Mouse (Mus musculus): ENCODE data around the gene Vwa5b2. TPM values are rescaled to one million over a fixed set of nuclear protein-coding genes. Genes with fewer than 3 reads are reported as not detected.

The Vwa5b2 gene
- total RNA-seq, 4 experiments from 2014 or later: 0.49 to 0.71 (median 0.69) TPM; not detected in 1

Small RNA genes lying within 50 kb of the gene (microRNA-seq; reads per million reads assigned to microRNA genes)
- gene Mir1224: 0.84 reads per million

Other genes with a start within 250 kb of the Vwa5b2 start
- 10 to 100 TPM; 26.5 to 31.1 (median 27.8) TPM for gene Abcc5, start 163.1 kb upstream of the Vwa5b2 start, total RNA-seq (2022)
- 10 to 100 TPM; 50.5 to 59.7 (median 55.2) TPM for gene Eif2b5, start 90.7 kb upstream of the Vwa5b2 start, total RNA-seq (2022)
- 10 to 100 TPM; 45.9 to 51.0 (median 48.2) TPM for gene Dvl3, start 72.5 kb upstream of the Vwa5b2 start, total RNA-seq (2022)
- gene Ap2m1, start 54.0 kb upstream of the Vwa5b2 start, total RNA-seq (2022): 100 to 1,000 TPM; 186 to 215 (median 203) TPM
- gene Abcf3, start 40.9 kb upstream of the Vwa5b2 start, total RNA-seq (2022): 10 to 100 TPM; 62.4 to 85.5 (median 78.0) TPM
- gene Eef1akmt4, start 22.1 kb downstream of the Vwa5b2 start, total RNA-seq (2022): 1 to 10 TPM; 5.9 to 8.2 (median 7.6) TPM
- not detected for gene Gm49333, start 22.1 kb downstream of the Vwa5b2 start, total RNA-seq (2022)
- 10 to 100 TPM in 1 of 4 experiments, 1 to 10 TPM in 3; 7.3 to 11.2 (median 8.9) TPM for gene Alg3, start 22.3 kb downstream of the Vwa5b2 start, total RNA-seq (2022)
- 1 to 10 TPM in 3 of 4 experiments, under 1 TPM in 1; 0.79 to 1.7 (median 1.3) TPM for gene Camk2n2, start 31.8 kb downstream of the Vwa5b2 start, total RNA-seq (2022)
- gene Ece2, start 40.4 kb downstream of the Vwa5b2 start, total RNA-seq (2022): under 1 TPM; 0.63 to 0.90 (median 0.73) TPM
- 100 to 1,000 TPM; 198 to 209 (median 203) TPM for gene Psmd2, start 62.2 kb downstream of the Vwa5b2 start, total RNA-seq (2022)
- 100 to 1,000 TPM; 388 to 519 (median 472) TPM for gene Eif4g1, start 78.8 kb downstream of the Vwa5b2 start, total RNA-seq (2022)
- 10 to 100 TPM; 26.2 to 47.4 (median 33.0) TPM for gene Fam131a, start 103.8 kb downstream of the Vwa5b2 start, total RNA-seq (2022)
- gene Polr2h, start 128.2 kb downstream of the Vwa5b2 start, total RNA-seq (2022): 10 to 100 TPM in 1 of 4 experiments, 1 to 10 TPM in 3; 7.8 to 11.2 (median 9.1) TPM
- gene Clcn2, start 128.3 kb downstream of the Vwa5b2 start, total RNA-seq (2022): 1 to 10 TPM; 1.5 to 3.3 (median 2.1) TPM
- gene Chrd, start 143.7 kb downstream of the Vwa5b2 start, total RNA-seq (2022): 1 to 10 TPM; 1.4 to 3.3 (median 2.9) TPM
- gene Thpo, start 145.0 kb downstream of the Vwa5b2 start, total RNA-seq (2022): under 1 TPM in 3 of 4 experiments, not detected in 1; 0.27 to 0.31 (median 0.28) TPM

All from heart, adult 8-10 months (tissue).